Mouse (Mus musculus): ENCODE measurements at regions not wholly inside any gene's neighbourhood (a gene's known extent, or its start where the extent isn't known, plus 50 kb on each side); places are given as distances from the start of the nearest gene placed in this dataset.
"Not testable (repeated sequence)": the region's sequence is repeated elsewhere in the genome, so short reads cannot be mapped to it uniquely, and the experiment has no call there.

- no peak for DNase-seq (ENCODE audit: low spot score)
Observed at GRCm38 (mm10) chr2:128265014-128265990, 139.5 kb downstream of the Bcl2l11 start.

DNA sequence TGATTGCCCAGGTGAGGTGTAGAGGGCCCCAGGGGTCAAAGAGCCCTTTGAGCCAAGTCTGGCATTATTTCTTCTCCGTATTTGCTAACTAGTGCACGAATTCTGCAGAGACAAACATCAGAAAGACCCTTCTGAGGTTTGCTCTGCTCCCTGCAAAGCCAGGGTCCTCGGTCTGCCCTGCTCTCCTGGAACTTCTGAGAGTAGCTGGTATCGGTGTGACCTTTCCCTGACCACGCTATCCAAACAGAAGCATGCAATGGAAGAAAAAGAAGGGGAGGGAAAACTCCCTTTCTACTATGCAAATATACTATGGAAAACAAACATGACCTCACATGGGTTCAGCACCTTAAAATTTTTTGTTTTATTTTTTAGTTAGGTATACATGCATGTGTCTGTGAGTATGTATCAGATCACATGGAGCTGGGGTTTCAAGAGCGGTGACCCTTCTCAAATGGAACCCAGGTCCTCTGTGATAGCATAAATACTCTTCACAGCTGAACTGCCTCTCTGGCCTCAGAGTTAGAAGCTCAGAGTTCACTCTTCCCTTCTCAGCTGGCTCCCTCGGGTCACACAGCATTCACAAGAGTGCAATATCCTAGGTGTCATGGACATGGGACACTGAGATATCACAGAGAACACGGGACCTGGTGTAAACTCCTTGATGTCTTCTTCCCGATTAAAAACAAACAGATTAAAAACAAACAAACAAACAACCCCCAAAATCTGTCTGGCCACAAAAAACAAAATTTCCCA lies 144.7 kb downstream of the Bcl2l11 start:
- DNase-seq (ENCODE audit: low spot score), result no peak

GRCm38 (mm10) chr2:128272789-128273188 lies 147.0 kb downstream of the Bcl2l11 start:
- no peak for DNase-seq (ENCODE audit: low spot score)

- DNase-seq (ENCODE audit: low spot score), result no peak
Observed at GRCm38 (mm10) chr2:128273292-128273691, 147.5 kb downstream of the Bcl2l11 start.

DNA sequence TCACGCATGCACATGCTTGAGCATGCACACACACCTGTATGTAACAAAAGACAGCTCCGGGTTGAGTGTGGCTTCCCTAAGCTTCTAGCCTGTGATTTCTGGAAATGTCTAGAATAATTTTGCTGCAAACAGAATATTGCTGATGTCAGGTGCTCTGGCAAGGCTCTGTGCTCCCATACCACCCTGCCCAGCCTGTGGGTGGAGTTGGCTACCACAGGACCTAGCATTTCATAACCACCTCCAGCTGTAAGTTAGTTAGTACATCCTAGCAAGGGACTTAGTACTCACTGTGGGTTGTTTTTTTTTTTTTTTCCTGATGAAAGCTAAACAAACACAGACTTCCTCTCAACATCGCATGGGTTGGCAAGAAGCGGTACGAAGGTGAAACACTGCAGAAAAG lies 150.5 kb downstream of the Bcl2l11 start:
- no peak for DNase-seq (ENCODE audit: low spot score)

- DNase-seq (ENCODE audit: low spot score), result no peak
Observed at GRCm38 (mm10) chr2:128277387-128278123, 151.7 kb downstream of the Bcl2l11 start.

DNA sequence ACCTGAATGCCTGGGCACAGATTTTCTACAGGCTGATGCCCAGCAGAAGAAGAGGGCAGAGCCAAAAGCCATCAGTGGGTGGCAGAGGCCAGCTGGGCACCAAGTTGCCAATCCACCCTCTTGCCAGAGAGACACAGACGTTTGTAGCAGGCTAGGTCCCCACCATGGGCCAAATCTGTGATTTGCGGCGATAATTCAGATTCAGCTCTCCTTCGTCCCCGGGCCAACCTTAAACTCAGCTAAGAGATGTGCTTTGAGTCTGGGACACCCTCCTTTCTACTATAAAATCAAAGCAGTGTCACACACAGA lies 152.2 kb downstream of the Bcl2l11 start:
- DNase-seq (ENCODE audit: low spot score), result no peak

DNA sequence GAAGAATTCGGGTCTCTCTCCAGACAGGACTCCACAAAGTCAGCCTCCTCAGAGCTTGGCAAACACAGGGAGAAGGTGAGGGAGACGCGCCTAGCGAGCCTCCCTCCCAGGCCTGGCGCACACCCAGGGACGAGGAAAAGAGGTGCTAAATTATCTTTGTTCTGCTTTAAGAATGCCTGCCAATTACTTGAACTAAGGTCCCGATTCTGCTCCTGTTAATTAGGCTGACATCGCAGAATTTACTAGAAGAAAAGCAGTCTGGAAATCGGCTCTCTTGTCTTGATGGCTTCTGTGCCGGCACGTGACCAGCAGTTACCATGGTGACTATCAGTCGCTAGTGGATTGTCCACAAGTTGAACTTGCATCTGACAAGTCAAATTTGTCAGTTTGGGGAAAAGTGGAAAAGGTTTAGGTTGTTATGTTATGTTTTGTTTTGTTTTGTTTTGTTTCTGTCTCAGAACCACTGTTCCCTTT lies 152.8 kb downstream of the Bcl2l11 start:
- DNase-seq (ENCODE audit: low spot score), result peak; percentile 41

DNA sequence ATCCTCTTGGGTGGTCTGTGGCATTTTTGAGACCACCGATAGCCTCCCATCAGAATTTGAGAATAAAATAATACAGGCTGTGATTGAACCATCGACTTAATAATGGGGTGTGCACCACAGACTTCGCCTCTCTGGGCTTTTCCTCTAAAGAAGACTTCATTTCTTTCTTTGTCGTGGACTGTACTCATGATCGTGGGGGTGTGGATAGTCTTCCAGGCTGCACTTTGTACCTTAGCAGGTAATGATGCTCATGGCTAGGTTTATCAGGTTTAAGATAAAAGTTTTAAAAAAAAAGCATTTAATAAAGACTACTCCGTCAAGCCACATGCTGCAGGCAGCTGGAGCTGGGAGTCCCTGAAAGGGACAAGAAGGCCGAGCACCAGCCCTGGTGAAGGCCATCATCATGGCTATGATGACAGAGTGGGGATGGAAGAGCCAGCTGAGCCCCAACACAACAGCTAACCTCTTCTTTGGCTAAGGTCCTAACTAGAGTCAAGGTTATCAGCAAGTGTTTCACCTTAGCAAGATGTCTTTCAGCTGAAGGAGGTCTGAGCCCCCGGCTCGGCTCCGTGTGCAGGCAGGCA lies 153.4 kb downstream of the Bcl2l11 start:
- DNase-seq (ENCODE audit: low spot score), result no peak

- DNase-seq (ENCODE audit: low spot score), result no peak
Observed at GRCm38 (mm10) chr2:128282591-128282990, 156.8 kb downstream of the Bcl2l11 start.

DNA sequence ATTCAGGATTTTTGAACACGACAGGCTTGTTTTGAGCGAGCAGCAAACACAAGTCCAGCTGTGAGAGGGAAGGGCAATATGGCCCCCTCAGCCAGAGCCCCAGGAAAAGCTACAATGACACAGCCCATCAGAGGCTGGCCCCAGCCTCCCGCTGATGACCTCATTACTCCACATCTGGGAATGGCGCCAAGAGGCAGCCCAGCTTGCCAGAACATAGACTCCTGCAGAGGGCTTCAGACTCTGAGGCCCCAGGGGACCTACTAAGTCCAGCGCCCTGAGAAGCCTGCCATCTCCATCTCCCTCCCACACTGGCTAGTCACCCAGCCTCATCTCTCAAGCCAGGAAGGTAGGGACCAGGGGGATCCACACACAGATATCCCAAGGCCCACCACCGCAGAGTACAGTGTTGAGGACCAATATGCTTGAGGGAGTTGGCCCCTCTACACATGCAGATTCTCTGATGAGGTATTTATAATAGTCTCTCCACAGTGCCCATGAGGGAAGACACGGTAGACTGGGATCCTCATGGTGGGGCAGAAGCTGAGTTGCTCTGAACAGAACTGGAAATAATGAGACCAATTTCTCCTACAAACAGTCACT lies 159.1 kb downstream of the Bcl2l11 start:
- peak; percentile 93 for DNase-seq (ENCODE audit: low spot score)

GRCm38 (mm10) chr2:128285457-128285856 lies 159.6 kb downstream of the Bcl2l11 start:
- DNase-seq (ENCODE audit: low spot score), result no peak

GRCm38 (mm10) chr2:128288138-128288551 lies 162.3 kb downstream of the Bcl2l11 start:
- no peak for DNase-seq (ENCODE audit: low spot score)

DNA sequence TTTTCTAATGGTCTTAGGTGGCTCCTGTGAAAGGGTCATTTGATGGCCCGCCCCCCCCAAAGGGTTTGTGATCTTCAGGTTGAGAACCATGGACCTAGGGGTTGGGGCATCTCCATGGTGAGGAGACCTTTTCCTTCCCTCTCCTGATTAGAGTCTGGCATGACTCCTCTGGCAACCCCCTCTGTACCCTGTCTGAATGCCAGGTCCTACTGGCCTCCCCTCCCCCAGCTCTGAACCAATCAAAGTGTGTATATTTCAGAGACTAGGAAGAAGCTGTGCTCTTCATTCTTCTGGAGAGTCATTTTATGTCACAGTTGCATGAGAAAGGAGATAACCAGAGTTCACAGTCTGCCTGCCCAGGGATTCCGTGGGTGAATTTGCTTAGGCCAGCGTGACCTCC lies 164.8 kb downstream of the Bcl2l11 start:
- no peak for DNase-seq (ENCODE audit: low spot score)

DNA sequence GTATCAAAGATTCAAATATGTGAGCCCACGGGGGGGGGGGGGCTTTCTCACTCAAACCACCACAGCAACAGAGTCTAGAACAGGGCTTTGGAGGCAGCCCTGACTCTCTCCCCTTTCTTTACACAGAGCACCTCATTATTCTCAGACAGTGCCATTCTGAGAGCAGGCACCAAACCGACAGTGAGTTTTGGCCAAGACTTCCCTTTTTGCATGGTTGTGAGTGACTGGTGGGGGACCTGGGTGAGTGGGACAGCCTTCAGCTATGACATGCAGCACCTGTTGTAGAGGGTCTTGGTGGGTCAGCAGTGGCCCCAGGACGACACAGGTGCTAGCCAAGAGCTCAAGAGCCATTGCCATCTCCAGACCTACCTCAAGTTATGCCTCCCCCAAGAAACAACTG lies 168.8 kb downstream of the Bcl2l11 start:
- DNase-seq (ENCODE audit: low spot score), result no peak

DNA sequence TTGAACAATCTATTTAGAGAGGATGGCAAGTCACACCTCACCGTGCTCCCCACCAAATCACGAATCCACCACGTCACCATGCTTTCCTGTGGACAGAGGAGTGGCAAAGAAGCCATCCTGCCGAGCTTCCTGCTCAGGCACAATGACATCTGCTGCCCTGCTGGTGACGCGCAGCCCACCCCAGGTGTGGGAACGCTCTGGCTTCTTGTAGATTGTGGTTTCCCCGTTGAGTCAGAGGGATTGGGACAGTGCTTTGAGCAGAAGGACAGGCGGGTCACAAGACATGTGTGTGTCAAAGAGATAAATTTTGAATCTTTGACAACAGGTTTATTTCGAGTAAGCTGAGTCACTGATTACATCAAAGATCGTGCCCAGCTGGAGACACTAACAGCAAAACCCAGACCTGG lies 169.2 kb downstream of the Bcl2l11 start:
- DNase-seq (ENCODE audit: low spot score), result no peak

DNA sequence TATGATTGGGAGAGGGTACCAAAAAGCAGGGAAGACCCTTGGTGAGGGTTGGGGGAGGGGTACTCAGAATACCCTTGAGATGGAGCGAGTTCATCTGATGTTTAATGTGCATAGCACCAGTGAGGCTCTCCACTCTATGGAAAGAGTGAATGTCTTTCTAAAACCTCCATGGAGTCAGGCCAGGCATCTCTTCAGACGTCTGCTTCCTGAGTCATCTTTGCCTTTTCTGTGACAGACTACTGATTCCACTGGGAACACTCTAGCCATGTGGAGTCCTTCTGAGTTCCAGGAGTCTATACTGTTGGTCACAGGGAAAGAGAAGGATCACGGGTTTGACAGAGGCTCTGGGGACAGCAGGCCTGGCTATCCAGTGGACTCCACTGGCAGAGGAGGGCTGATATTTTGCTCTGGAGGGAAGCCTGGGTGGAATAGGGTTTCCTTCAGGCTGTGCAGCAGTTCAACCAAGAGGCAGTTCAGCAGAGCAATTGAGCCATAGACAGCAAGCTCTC lies 169.9 kb downstream of the Bcl2l11 start:
- DNase-seq (ENCODE audit: low spot score), result no peak

DNA sequence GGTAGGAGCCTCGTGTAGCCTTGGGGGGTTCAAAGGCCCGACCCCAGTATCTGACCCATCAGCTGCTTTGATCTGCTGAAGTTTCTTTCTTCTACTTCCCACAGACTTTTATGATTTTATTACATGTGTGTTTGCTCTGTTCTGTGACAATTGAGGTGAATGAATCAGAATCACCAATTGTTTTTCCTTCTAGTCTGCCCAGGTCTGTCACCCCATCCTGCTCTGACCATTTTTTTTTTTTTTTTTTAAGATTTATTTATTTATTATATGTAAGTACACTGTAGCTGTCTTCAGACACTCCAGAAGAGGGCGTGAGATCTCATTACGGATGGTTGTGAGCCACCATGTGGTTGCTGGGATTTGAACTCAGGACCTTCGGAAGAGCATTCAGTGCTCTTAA lies 170.6 kb downstream of the Bcl2l11 start:
- DNase-seq (ENCODE audit: low spot score), result not testable (repeated sequence)

DNA sequence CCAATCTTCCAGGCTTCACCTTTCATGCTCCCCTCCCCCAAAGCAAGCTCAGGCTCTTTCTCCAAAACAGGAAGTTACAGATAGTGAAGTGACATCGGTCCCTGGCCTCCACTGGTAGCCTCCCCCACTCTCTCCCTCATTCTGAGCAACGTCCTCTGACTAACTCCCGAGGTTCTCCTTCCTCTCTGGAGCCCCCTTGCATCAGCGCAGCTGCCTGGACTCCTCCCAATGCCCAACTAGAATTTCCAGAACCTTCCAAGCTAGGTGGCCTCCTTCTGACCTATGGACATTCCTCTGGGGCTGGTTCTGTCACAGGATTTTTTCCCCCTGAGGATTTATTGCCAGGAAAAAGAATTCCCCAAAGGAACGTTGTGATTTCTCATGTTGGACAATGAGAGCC lies 171.1 kb downstream of the Bcl2l11 start:
- DNase-seq (ENCODE audit: low spot score), result no peak

GRCm38 (mm10) chr2:128297821-128298220 lies 172.0 kb downstream of the Bcl2l11 start:
- DNase-seq (ENCODE audit: low spot score), result no peak

- no peak for DNase-seq (ENCODE audit: low spot score)
Observed at GRCm38 (mm10) chr2:128298996-128299395, 173.2 kb downstream of the Bcl2l11 start.

Measured in heart, adult 8-10 months (tissue).